Mouse (Mus musculus) CD4-positive, CD25-positive, alpha-beta regulatory T cell, adult 2 months (primary cell): ENCODE results near the gene Rasa4.
"Not testable (repeated sequence)": the region's sequence is repeated elsewhere in the genome, so short reads cannot be mapped to it uniquely, and the experiment has no call there.

ENCODE experiments used
- DNase-seq: peaks from one replicate; pipeline ENCODE4 v3.0.0-alpha.2; 2012; ENCODE audit warnings: low read depth, low spot score

Gene Rasa4

GRCm38 (mm10) chr5:136066404-136067148 lies 17.1 kb upstream of the Rasa4 start:
- not testable (repeated sequence) for DNase-seq

GRCm38 (mm10) chr5:136069411-136069810 lies 14.3 kb upstream of the Rasa4 start:
- no peak for DNase-seq

GRCm38 (mm10) chr5:136073051-136073450 lies 10.7 kb upstream of the Rasa4 start:
- DNase-seq, result no peak

DNA sequence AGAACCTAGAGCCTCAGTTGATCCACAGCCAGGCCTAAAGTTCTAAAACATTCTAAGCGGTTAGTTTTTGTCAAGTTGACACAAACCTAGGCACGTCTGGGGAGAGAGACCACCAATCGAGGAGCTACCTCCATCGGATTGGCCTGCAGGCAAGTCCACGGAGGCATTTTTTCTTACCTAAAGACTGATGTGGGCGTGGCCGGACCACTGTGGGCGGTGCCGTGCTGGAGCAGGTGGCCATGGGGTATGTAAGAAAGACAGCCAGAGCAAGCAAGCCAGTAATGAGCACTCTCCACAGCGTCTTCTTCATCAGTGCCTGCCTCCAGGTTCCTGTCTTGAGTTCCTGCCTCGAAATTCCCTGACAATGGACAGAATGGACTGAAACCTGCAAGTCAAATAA lies 10.2 kb upstream of the Rasa4 start:
- no peak for DNase-seq

DNA sequence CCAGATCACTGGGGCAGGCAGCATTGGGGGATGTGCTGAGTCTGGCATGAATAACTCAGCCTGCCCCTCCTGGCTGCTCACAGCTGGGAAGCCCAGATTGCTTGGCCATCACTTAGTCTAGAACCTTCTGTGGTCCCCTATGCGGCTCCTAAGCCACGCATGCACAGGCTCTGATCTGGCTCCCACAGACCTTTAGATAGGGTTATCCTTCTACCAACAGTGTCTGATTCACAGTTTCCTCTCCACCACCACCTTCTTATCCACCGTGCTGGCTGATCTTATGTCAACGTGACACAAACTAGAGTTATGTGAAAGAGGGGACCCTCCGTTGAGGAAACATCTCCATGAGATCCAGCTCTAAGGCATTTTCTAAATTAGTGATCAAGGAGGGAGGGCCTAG lies 8.6 kb upstream of the Rasa4 start:
- no peak for DNase-seq

DNA sequence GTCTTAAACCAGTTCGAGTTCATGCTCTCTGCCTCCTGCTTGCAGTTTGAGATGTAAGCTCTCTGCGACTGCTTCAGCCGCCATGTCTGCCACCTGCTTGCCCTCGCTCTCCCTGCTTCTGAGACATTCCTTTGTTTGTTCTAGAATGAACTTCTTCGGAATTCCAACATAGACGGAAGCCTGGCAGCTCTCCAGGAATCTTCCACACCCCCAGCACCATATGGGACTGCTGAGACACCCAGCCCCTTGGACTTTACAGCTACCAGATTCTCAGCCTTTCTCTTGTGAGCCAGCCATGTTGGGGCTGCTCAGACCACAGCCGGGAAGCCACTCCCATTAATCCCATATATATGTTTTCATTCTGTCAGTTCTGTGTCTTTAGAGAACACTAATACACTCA lies 7.4 kb upstream of the Rasa4 start:
- no peak for DNase-seq

DNA sequence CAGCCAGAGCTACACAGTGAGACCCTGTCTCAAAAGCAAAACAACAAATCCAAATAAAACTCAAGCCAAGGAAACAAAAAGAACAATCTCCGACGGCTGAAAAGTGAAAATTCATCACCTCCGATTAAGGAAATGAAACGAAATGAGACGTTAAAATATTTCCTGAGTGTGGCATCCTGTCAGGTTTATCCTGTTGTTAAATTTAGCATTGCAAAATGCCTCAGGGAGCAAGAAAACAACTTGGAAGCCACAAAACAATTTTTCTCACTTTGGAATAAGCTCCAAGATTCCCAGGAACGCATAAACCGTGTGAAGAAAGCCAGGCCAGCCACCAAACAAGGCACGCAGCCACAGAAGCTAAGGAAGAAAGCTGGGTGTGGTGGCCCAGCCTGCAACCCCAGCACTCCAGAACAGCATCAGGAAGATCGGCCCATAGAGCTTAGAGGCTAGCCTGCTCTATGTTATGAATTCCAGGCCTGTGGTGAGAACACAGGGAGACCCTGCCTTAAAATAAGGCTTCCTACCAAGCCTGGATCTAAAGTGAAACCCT lies 6.6 kb upstream of the Rasa4 start:
- no peak for DNase-seq

DNA sequence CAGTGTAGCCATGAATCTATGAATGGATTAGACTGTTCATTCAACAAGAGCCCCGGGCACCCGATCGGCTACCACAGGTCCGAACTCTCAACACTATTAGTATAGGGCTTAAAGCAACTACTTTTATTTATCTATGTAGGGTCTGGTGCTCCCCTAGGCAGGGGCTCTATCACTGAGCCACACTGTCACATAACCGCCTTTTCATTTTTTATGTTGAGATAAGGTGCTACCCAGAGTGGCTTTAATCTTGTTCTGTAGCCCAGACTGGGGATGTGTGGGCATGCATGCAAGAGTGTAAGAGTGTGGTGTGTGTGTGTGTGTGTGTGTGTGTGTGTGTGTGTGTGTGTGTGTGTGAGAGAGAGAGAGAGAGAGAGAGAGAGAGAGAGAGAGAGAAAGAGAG lies 5.6 kb upstream of the Rasa4 start:
- DNase-seq, result no peak

GRCm38 (mm10) chr5:136082345-136082744 lies 1.4 kb upstream of the Rasa4 start:
- peak; percentile 54 for DNase-seq

DNA sequence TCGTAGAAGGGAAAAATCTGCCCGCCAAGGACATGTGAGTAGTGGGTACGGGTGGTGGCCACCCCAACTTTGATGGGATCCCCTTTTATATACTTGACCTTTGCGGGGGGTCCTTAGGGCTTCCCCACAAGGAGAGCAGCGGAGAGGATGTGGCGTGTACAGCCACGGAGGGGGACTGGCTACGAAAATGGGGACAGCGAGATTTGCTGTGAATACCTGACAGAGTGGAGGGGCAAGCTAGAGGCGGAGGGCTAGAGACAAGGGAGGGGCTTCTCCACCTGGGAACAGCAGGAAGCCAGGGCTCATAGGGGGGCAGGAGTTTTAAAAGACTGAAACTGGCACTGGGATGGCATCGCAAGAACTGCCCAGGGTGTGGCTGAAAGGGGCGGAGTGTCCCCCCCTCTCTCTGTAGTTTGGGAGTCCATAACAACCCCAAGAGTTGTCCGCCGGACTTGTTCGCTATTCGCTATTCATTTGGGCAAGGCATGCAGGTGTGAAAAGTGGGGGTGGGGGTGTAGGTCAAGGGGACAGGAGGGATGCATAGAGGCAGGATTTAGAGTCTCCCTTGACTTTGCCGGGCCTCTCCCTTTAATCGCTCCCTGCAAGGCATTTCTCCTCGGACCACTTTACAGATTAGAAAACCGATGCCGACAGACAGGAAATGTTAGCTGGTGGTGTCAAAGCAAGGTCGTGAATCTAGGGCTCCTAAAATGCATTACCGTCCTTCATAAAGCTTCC lies 597 bp downstream of the Rasa4 start:
- DNase-seq, result no peak

- DNase-seq, result peak; percentile 48
Observed at GRCm38 (mm10) chr5:136084891-136085651, 1.4 kb downstream of the Rasa4 start.

GRCm38 (mm10) chr5:136086290-136086689 lies 2.6 kb downstream of the Rasa4 start:
- no peak for DNase-seq

GRCm38 (mm10) chr5:136088821-136089575 lies 5.3 kb downstream of the Rasa4 start:
- DNase-seq, result no peak

GRCm38 (mm10) chr5:136091927-136092326 lies 8.2 kb downstream of the Rasa4 start:
- no peak for DNase-seq

DNA sequence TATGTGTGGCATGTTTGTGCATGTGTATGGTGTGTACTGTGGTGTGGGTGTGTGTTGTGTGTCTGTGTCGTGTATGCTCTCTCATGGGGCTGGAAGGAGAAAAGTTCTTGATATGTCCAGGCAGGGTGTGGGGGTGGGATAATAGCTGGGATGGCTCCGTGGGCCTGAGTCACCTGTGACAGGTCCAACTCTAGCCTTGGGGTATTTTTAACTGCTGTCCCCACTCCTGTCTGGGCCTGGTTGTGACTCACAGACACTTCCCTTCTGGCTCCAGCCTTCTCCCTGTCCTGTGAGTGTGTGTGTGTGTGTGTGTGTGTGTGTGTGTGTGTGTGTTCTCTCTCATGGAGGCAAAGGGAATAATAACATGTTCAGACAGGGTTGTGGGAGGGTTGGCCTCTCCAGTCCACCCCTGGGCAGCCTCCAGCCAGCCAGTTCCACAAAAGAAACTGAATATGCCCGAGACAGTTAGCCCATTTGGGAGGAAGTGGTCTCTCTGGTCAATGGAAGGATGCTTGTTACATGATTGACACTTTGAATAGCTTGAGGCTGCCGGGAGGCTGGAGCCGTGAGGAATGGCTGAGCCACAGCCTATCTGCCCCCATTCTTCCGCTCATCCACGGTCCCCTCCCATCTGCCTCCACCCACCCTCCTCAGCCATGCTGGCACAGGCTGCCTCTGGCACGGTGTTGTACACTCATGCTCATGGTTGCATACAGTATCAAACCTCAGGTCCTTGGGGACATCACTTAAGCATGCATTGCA lies 10.7 kb downstream of the Rasa4 start:
- DNase-seq, result no peak

DNA sequence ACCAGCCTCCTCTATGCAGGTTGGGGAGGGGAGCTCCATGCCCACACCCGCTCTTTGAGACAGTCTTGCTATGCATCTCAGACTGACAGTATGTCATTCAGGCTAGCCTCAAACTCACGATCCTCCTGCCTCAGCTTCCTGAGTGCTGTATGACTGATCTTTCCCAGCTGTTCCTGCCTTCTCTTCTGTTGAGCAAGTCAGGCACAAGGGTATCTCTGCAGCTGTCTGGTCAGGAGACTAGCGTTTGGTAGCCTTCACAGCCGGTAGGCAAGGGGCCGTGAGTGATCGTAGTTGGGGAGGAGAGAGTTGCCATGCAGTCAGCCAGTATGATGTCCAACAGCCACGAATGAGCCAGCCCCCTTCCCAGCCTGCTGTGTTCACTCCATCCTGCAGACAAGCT lies 11.4 kb downstream of the Rasa4 start:
- DNase-seq, result no peak

DNA sequence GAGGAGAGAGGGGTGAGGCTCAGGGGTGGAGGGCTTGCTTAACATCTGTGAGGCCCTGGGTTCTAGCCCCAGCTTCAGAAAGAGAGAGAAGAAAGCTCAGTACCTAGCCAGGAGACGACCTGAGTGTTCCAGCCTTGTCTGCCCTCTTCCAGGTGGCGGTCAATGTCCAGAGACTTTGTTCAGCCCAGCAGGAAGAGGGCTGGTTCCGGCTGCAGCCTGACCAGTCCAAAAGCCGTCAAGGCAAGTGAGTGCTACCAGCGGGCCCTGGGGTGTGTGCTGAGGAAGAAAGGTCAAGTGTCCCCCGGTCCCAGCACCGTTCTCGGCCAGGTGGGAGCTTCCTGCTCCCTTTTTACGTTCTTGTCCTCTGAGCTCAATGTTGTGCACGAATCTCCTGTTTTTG lies 14.8 kb downstream of the Rasa4 start:
- DNase-seq, result no peak

- DNase-seq, result peak; percentile 92
Observed at GRCm38 (mm10) chr5:136102099-136102820, 18.5 kb downstream of the Rasa4 start.

DNA sequence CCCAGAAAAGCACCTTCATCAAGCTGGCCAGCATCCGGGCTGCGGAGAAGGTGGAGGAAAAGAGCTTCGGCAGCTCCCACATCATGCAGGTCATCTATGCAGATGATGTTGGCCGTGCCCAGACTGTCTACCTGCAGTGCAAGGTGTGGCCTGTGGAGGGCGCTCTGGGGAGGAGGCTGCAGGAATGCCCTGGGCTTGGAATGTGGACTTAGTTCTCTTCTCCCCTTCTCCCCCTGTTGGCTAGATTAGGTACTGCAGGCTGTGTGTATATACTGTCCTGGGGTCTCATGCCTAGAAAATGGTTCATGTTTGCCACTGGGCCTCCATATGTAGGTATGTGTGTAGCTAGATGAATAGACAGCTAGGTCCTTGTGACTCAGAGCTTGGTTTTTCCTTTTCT lies 20.8 kb downstream of the Rasa4 start:
- DNase-seq, result peak; percentile 66

DNA sequence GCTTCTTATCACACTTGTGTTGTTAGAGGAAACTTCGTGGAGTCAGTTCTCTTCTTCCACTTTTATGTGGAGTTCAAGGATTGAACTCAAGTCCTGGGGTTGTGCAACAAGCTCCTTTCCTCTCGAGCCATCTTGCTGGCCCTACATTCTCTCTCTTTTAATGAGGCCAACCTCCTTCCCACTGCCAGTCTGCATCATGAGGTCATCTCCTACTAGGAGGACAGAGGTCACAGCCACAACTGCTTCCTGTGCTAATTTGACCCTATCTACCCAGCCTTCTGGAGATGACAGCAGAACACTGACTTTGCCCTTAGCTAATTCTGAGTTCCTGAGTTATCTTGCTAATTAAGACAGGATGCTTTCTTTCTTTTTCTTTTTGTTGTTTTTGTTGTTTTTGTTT lies 24.8 kb downstream of the Rasa4 start:
- DNase-seq, result no peak
